In the genomic region with DNA sequence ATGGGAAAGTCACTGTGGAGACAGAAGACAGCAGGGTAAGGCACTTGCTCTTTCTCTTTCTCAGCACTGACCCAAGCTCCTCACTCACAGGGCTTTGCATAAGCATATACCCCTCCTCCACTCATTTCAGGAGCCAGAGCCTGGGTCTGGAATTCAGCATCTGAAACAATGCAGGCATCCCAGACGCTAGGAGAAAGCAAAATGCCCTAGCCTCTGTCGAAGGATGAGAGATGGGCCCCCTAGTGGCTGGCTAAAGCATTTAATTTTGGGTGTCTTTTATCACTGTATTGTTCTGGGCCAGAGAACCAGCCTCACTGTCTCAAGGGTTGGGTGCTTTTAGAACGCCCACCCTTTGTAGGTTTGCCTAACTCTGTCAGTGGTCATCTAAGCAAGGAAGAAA, we compare ENCODE assay signal across 8 mouse cellular contexts. TPM values are rescaled to one million over a fixed set of nuclear protein-coding genes. Genes with fewer than 3 reads are reported as not detected.
DNase-seq lines count a peak whose midpoint lies in the region; ATAC-seq and TF ChIP-seq lines count a peak whose summit lies in the region.

No protein-coding gene starts in this region.

- no peak overlapping the region for H3K9ac ChIP-seq in lung, embryonic 14.5 days

- TF ChIP-seq POLR2A in cerebellum, adult 2 months (IDR thresholded peaks at IDR 0.05; ENCODE audit: borderline replicate concordance, insufficient read depth, low read length), result no peak
- no peak for TF ChIP-seq POLR2A in olfactory bulb, adult 2 months (IDR thresholded peaks at IDR 0.05; ENCODE audit: insufficient read depth, low read depth, low read length)

- 7% methylated on average over 3 of the region's 3 CpGs for WGBS in cerebellum, adult 2 months
- WGBS in lung, embryonic 14.5 days, result 12% methylated on average over 3 of the region's 3 CpGs
- WGBS in olfactory bulb, adult 2 months, result 10% methylated on average over 3 of the region's 3 CpGs

- no peak overlapping the region for H3K4me3 ChIP-seq in cerebellum, adult 2 months (replicated peaks; ENCODE audit: insufficient read depth, low read depth, low read length)
- no peak overlapping the region for H3K4me3 ChIP-seq in lung, embryonic 14.5 days (ENCODE audit: low read depth, low read length)
- no peak overlapping the region for H3K4me3 ChIP-seq in olfactory bulb, adult 2 months (ENCODE audit: insufficient read depth, low read depth, low read length)

- peak; percentile 67 for TF ChIP-seq CTCF in cerebellum, adult 2 months (IDR thresholded peaks at IDR 0.05; ENCODE audit: borderline replicate concordance, insufficient read depth, low read depth, low read length)
- peak; percentile 79 for TF ChIP-seq CTCF in lung, embryonic 14.5 days (IDR thresholded peaks at IDR 0.05; ENCODE audit: low read depth)
- TF ChIP-seq CTCF in olfactory bulb, adult 2 months (IDR thresholded peaks at IDR 0.05; ENCODE audit: insufficient read depth, low read depth, low read length), result 0 out of 2 replicates have a peak, but pooled peaks have one; percentile 7

- H3K9me3 ChIP-seq in lung, embryonic 14.5 days (ENCODE audit: low read depth, low read length), result no peaks in the 10 kb centered on the region

- no peaks in the 10 kb centered on the region; the same call in 1 of the 2 replicates for H3K27me3 ChIP-seq in cerebellum, adult 2 months (ENCODE audit: control insufficient read depth, insufficient read depth, low read length)
- peaks cover 15% of the 10 kb centered on the region; the same call in 1 of the 2 replicates for H3K27me3 ChIP-seq in lung, embryonic 14.5 days (ENCODE audit: insufficient read depth, low read length)

- DNase-seq in frontal cortex, postnatal 14 days (ENCODE audit: low spot score in 2 of 2), result no peak
- peak; percentile 72 for DNase-seq in Muller cell, postnatal 12 days (ENCODE audit: inconsistent ontology term)
- peak; percentile 59 to 60 for DNase-seq in cerebellum, adult 2 months
- DNase-seq in gastrocnemius, postnatal 10 days, result peak; percentile 54
- peak; percentile 72 for DNase-seq in kidney, postnatal 10 days
- DNase-seq in lung, embryonic 14.5 days, result peak; percentile 81

- no peak overlapping the region for H3K27ac ChIP-seq in cerebellum, adult 2 months (ENCODE audit: insufficient read depth, low read length)
- H3K27ac ChIP-seq in lung, embryonic 14.5 days (ENCODE audit: low read depth), result no peak overlapping the region
- H3K27ac ChIP-seq in olfactory bulb, adult 2 months (ENCODE audit: insufficient read depth, low read depth, low read length), result no peak overlapping the region

- peak; percentile 91 for ATAC-seq in frontal cortex, adult (ENCODE audit: low TSS enrichment)
- ATAC-seq in lung, embryonic 14.5 days (ENCODE audit: insufficient read depth), result 0 out of 2 replicates have a peak, but pooled peaks have one; percentile 25

- no peaks in the 10 kb centered on the region; the same call in 1 of the 2 replicates for H3K4me1 ChIP-seq in cerebellum, adult 2 months (ENCODE audit: control insufficient read depth, insufficient read depth, low read length)
- H3K4me1 ChIP-seq in lung, embryonic 14.5 days (ENCODE audit: insufficient read depth), result no peaks in the 10 kb centered on the region
- H3K4me1 ChIP-seq in olfactory bulb, adult 2 months (ENCODE audit: control insufficient read depth, insufficient read depth, low read length), result no peaks in the 10 kb centered on the region

- H3K4me2 ChIP-seq in lung, embryonic 14.5 days, result no peak overlapping the region

- H3K36me3 ChIP-seq in lung, embryonic 14.5 days (ENCODE audit: insufficient read depth), result no peaks in the 10 kb centered on the region

RNA-seq across cellular contexts. Expression of a gene that starts 2.1 kb away (rescaled TPM):
- 0.08 and 0.11 TPM in 2 replicates for polyA plus RNA-seq in cerebellum, adult 2 months (2012; rRNA removed)
- 100 to 1,000 TPM in 1 of 2 experiments, 10 to 100 TPM in 1; 79.0 to 104 TPM for total RNA-seq in gastrocnemius, postnatal 10 days (2021)
- polyA plus RNA-seq in lung, embryonic 14.5 days (2014; fragmentation: Nextera tagmentation; extraction: Ambion mirVana), result 0.05 and 0.17 TPM in 2 replicates
- not detected in 2 replicates for polyA plus RNA-seq in olfactory bulb, adult 2 months (2012; ENCODE audit: insufficient read depth, insufficient read length, low replicate concordance, missing spikeins)

RNA-seq across cellular contexts. Expression of a gene that starts 27.7 kb away (rescaled TPM):
- 7.4 and 8.6 TPM in 2 replicates for polyA plus RNA-seq in cerebellum, adult 2 months (2012; rRNA removed)
- total RNA-seq in gastrocnemius, postnatal 10 days (2021), result 10 to 100 TPM in 1 of 2 experiments, 1 to 10 TPM in 1; 9.8 to 11.4 TPM
- 18.8 and 20.3 TPM in 2 replicates for polyA plus RNA-seq in lung, embryonic 14.5 days (2014; fragmentation: Nextera tagmentation; extraction: Ambion mirVana)
- not detected in 2 replicates for polyA plus RNA-seq in olfactory bulb, adult 2 months (2012; ENCODE audit: insufficient read depth, insufficient read length, low replicate concordance, missing spikeins)

RNA-seq across cellular contexts. Expression of a gene that starts 27.8 kb away (rescaled TPM):
- 28.9 and 29.0 TPM in 2 replicates for polyA plus RNA-seq in cerebellum, adult 2 months (2012; rRNA removed)
- total RNA-seq in gastrocnemius, postnatal 10 days (2021), result 10 to 100 TPM in 1 of 2 experiments, 1 to 10 TPM in 1; 8.0 to 11.9 TPM
- 31.3 and 31.4 TPM in 2 replicates for polyA plus RNA-seq in lung, embryonic 14.5 days (2014; fragmentation: Nextera tagmentation; extraction: Ambion mirVana)
- polyA plus RNA-seq in olfactory bulb, adult 2 months (2012; ENCODE audit: insufficient read depth, insufficient read length, low replicate concordance, missing spikeins), result not detected in 2 replicates

RNA-seq across cellular contexts. Expression of a gene that starts 55.2 kb away (rescaled TPM):
- 0.75 and 1.5 TPM in 2 replicates for polyA plus RNA-seq in cerebellum, adult 2 months (2012; rRNA removed)
- 1 to 10 TPM; 1.3 to 1.6 TPM for total RNA-seq in gastrocnemius, postnatal 10 days (2021)
- 1.8 TPM in 2 replicates for polyA plus RNA-seq in lung, embryonic 14.5 days (2014; fragmentation: Nextera tagmentation; extraction: Ambion mirVana)
- not detected in 2 replicates for polyA plus RNA-seq in olfactory bulb, adult 2 months (2012; ENCODE audit: insufficient read depth, insufficient read length, low replicate concordance, missing spikeins)

Comparison
In these comparisons a context has a peak if more than half of its experiments do, and no peak if none do; other contexts are left out.
1. DNase-seq: peak in Muller cell, postnatal 12 days (single experiment), cerebellum, adult 2 months (2 of 2), gastrocnemius, postnatal 10 days (single experiment), kidney, postnatal 10 days (single experiment) and lung, embryonic 14.5 days (single experiment); none in frontal cortex, postnatal 14 days (0 of 2).
2. CTCF ChIP-seq: peak in every context shown above with its lines; median percentile 79 in lung, embryonic 14.5 days; 67 in cerebellum, adult 2 months; 7 in olfactory bulb, adult 2 months.